Mouse (Mus musculus): ENCODE results near the gene Arfgef3. TPM values are rescaled to one million over a fixed set of nuclear protein-coding genes. Genes with fewer than 3 reads are reported as not detected.

Arfgef3 gene
- under 1 TPM; 0.06 to 0.21 TPM for total RNA-seq (2023)

GRCm38 (mm10) chr10:18743286-18744142, at the start of gene Arfgef3:
Gene Arfgef3 (minus strand): TSS chr10:18743949.

DNA sequence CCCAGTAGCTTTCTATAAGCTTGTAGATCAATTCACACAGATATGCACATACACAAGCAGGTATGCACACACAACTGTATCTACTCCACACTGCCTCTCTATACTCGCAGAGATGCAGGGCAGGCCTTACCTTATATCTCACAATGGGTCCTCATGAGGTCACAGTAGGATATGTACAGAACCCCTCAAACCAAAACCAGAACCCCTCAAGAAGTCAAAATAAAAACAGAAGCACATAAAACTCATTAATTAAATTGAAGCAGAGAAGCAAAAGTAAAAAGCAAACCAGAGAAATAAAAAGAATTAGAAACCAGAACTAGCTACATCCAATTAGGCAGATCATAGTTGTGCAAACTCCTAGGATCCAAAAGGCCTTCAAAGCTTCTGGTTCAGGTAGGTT, 42.9 kb upstream of the Arfgef3 start, which contains the start of gene Gm4922:
TSS of gene Gm4922 (minus strand) at position 101 of the 400 bp plus-strand sequence.

GRCm38 (mm10) chr10:18545813-18546235, 197.9 kb downstream of the Arfgef3 start, which contains the start of gene Hebp2:
Gene Hebp2 (minus strand): TSS chr10:18546076.

Other genes starting within 250 kb of the Arfgef3 start
- not detected for gene Hebp2, start 197.9 kb downstream of the Arfgef3 start, total RNA-seq (2023)
- not detected for gene Gm4922, start 42.8 kb upstream of the Arfgef3 start, total RNA-seq (2023)
- gene Perp, start 101.1 kb upstream of the Arfgef3 start, total RNA-seq (2023), result 1 to 10 TPM in 1 of 2 experiments, under 1 TPM in 1; 0.47 to 1.3 TPM